Mouse (Mus musculus) brain, embryonic 14.5 days (tissue): ENCODE measurements around the gene Dock9.

Source experiments
- CTCF ChIP-seq: fragments of 200-500 bp; IDR thresholded peaks from 2 replicates; pipeline ENCODE4 v1.5.1; 2012; ENCODE audit warnings: inconsistent platforms, mild to moderate bottlenecking, moderate library complexity, borderline replicate concordance; ENCODE audit not compliant: insufficient read depth, insufficient read length; ENCODE audit errors: extremely low read depth
- POLR2A ChIP-seq: fragments of 200-500 bp; IDR thresholded peaks from 2 replicates; pipeline ENCODE4 v1.6.1; 2012; ENCODE audit warnings: mild to moderate bottlenecking, inconsistent platforms, borderline replicate concordance; ENCODE audit not compliant: poor library complexity, insufficient read depth, insufficient read length, severe bottlenecking; ENCODE audit errors: extremely low read depth

GRCm38 (mm10) chr14:121780942-121781531 is 16.6 kb downstream of the Dock9 start:
- TF ChIP-seq CTCF (no peak), POLR2A (no peak)
